Mouse (Mus musculus): ENCODE data around the gene 1700001P01Rik.

GRCm38 (mm10) chr11:97771410-97771809 is 4.3 kb downstream of the 1700001P01Rik start:
- TF ChIP-seq CTCF (IDR thresholded peaks at IDR 0.05; ENCODE audit: low read depth), result no peak
- no peak for TF ChIP-seq EP300 (IDR thresholded peaks at IDR 0.05; ENCODE audit: low read depth)

Data from heart, postnatal 0 days (tissue).